Mouse (Mus musculus): ENCODE results near the gene Lpcat1. TPM values are rescaled to one million over a fixed set of nuclear protein-coding genes. Genes with fewer than 3 reads are reported as not detected.

Gene Lpcat1
- polyA plus RNA-seq, 1 experiment from 2014 or later: 66.6 TPM

DNA sequence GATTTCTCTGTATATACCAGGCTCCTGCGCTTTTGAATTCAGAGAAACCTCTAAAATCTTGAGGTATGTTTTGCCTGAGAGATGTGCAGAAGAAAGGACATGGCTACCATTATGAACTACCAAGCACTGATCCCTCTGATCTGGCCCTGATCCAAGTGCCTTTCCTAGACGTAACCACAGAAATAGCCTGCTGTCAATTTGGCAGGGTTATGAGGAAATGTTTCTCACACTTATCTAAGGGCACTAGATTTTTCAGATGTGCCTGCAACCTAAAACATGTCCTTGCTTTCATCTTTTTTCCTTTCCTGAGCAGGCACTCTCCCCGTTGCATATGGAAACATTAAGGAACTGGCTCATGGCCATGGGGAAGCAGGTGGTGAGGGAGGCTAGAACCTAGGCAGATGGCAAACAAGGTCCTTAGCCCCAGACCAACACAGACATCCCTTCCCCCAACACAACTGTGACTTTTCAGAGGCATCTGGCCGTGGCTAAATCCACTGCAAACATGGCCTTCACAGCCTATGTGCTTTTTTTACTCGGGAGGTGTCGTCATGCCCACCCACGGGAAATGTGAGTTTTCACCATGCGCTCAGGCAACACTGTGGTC is 23.7 kb downstream of the Lpcat1 start:
- Histone ChIP-seq H3K9me3 (replicated peaks) (0 out of 2 replicates have a peak, but pooled peaks cover 11% of the 10 kb centered on the region), H3K36me3 (peaks cover 95% of the 10 kb centered on the region), H3K27me3 (ENCODE audit: low read depth, poor library complexity, severe bottlenecking) (no peaks in the 10 kb centered on the region), H3K4me1 (no peaks in the 10 kb centered on the region), H3K4me3 (no peak overlapping the region), H3K27ac (replicated peaks) (no peak overlapping the region)
- 94% methylated on average over 8 of the region's 8 CpGs for WGBS
- DNase-seq (ENCODE audit: low spot score): no peak

DNA sequence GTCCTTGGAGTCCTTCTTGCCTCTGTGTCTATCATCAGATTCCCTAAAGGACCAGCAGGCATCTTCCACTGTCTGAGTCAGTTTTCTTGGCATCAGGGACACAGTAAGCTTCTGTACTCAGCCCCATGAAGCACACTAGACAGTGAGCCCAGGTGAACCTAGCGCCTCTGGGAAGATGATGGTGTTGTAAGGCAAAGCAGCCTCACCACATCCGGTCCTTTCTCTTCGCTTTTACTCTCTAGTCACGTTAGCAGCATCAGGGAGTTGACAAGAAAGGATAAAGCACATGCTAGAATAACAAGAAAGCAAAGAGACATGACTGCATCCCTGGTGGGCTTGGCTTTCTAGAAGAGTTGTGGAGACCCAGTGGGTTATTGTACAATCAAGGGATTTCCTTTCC is 26.2 kb downstream of the Lpcat1 start:
- Histone ChIP-seq H3K36me3 (peaks cover 97% of the 10 kb centered on the region), H3K27ac (replicated peaks) (no peak overlapping the region), H3K9me3 (replicated peaks) (no peaks in the 10 kb centered on the region), H3K4me1 (no peaks in the 10 kb centered on the region), H3K27me3 (ENCODE audit: low read depth, poor library complexity, severe bottlenecking) (no peaks in the 10 kb centered on the region), H3K4me3 (no peak overlapping the region)
- no peak for DNase-seq (ENCODE audit: low spot score)
- WGBS: 95% methylated on average over 4 of the region's 4 CpGs

DNA sequence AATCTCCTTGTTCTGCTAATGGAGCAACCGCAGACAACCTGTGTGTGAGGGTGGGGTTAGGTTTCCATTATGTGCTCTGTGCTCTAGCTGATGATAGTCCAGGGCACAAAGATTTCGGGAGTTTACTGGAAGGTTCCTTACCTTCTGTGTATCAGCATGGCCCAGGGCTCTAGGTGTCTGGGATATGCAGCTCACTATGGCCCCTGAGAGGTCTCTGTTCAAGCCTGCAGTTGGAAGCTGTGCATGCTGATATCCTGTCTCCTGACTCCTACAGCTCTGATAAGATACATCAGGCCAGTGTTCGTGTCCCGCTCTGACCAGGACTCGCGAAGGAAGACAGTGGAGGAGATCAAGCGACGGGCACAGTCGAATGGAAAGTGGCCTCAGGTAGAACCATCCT is 27.5 kb downstream of the Lpcat1 start:
- Histone ChIP-seq H3K9me3 (replicated peaks) (no peaks in the 10 kb centered on the region), H3K4me1 (no peaks in the 10 kb centered on the region), H3K4me3 (no peak overlapping the region), H3K27me3 (ENCODE audit: low read depth, poor library complexity, severe bottlenecking) (no peaks in the 10 kb centered on the region), H3K36me3 (peaks cover 98% of the 10 kb centered on the region), H3K27ac (replicated peaks) (no peak overlapping the region)
- 94% methylated on average over 9 of the region's 9 CpGs for WGBS
- DNase-seq (ENCODE audit: low spot score): no peak

DNA sequence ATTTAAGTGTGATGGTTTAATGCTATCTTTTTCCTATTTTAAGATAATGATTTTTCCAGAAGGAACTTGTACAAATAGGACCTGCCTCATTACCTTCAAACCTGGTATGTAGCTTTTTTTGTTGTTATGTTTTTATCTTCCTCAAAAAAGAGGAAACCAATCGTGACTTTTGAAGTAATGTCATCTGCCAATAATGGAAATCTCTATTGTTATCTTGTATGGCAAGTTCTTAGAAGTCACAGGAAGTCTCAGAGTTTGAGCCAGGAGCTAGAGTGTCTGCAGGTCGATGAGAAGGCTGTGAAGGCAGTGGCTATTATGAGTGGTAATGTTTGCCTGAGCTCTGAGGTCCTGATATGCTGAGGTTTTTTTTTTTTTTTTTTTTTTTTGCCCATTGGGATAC is 29.1 kb downstream of the Lpcat1 start:
- Histone ChIP-seq H3K4me1 (no peaks in the 10 kb centered on the region), H3K36me3 (peaks cover 98% of the 10 kb centered on the region), H3K9me3 (replicated peaks) (no peaks in the 10 kb centered on the region), H3K27ac (replicated peaks) (no peak overlapping the region), H3K27me3 (ENCODE audit: low read depth, poor library complexity, severe bottlenecking) (no peaks in the 10 kb centered on the region), H3K4me3 (no peak overlapping the region)
- no peak for DNase-seq (ENCODE audit: low spot score)
- 77% methylated on average over 2 of the region's 2 CpGs for WGBS

DNA sequence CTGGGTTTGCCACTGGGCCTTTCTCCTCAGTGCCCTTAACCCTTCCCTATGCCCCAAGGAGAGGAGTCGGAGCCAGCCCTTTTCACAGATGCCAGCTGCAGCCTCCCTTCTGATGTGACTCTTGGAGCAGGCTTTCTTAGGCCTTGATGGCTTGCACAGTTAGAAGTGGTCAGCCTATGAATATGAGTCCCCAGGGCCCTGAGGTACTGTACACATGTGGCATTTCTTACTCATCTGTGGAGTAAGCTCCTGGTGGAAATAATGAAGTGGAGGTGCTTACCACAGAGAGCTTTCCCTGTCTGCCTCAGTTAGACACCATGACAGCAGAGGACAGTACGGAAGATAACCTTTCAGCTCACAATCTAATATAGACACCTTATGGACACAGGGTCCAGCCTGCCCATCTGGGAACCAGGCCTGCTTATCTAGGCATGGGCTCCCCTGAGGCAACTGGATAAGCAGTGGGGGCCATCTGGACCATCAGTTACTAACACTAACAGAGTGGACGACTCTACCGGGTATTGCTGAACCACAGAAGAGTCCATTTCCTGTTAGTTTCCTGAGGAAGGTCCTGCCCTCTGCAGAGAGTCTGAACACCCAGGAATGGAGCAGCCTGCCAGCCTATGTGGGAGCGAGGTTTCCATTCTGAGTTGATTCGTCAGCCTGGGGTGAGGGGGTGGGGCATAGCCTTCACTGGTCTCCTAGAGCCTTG is 33.1 kb downstream of the Lpcat1 start:
- WGBS: 83% methylated on average over 6 of the region's 6 CpGs
- H3K9me3 ChIP-seq (replicated peaks): no peaks in the 10 kb centered on the region
- DNase-seq (ENCODE audit: low spot score): no peak
- H3K4me3 ChIP-seq: no peak overlapping the region
- 0 out of 2 replicates have a peak overlapping the region, but pooled peaks have one; percentile 0 for H3K27ac ChIP-seq (replicated peaks)
- H3K27me3 ChIP-seq (ENCODE audit: low read depth, poor library complexity, severe bottlenecking): no peaks in the 10 kb centered on the region
- H3K36me3 ChIP-seq: peaks cover 86% of the 10 kb centered on the region
- no peaks in the 10 kb centered on the region for H3K4me1 ChIP-seq

DNA sequence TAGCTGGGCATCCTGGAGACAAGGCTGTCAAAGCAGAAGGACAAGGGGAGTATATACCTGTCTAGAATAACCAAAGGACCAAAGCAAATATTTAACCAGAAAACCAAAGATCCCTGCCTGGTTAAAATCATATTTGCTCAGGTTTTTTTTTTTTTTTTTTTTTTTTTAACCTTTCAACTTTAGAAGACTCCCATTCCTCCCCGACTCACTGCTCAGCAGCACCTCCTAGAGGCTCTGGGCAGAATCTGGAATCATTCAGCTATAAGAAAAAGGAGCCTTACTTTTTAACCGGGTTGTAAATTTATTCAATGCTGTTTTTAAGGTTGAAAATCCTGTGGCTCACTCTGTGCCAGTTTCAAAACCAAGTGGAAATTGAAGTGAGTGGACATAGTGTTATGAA is 35.7 kb downstream of the Lpcat1 start:
- H3K4me1 ChIP-seq: no peaks in the 10 kb centered on the region
- H3K9me3 ChIP-seq (replicated peaks): no peaks in the 10 kb centered on the region
- H3K36me3 ChIP-seq: peaks cover 85% of the 10 kb centered on the region
- H3K27ac ChIP-seq (replicated peaks): no peak overlapping the region
- WGBS: 67% methylated on average over 2 of the region's 2 CpGs
- H3K27me3 ChIP-seq (ENCODE audit: low read depth, poor library complexity, severe bottlenecking): no peaks in the 10 kb centered on the region
- DNase-seq (ENCODE audit: low spot score): no peak
- H3K4me3 ChIP-seq: no peak overlapping the region

DNA sequence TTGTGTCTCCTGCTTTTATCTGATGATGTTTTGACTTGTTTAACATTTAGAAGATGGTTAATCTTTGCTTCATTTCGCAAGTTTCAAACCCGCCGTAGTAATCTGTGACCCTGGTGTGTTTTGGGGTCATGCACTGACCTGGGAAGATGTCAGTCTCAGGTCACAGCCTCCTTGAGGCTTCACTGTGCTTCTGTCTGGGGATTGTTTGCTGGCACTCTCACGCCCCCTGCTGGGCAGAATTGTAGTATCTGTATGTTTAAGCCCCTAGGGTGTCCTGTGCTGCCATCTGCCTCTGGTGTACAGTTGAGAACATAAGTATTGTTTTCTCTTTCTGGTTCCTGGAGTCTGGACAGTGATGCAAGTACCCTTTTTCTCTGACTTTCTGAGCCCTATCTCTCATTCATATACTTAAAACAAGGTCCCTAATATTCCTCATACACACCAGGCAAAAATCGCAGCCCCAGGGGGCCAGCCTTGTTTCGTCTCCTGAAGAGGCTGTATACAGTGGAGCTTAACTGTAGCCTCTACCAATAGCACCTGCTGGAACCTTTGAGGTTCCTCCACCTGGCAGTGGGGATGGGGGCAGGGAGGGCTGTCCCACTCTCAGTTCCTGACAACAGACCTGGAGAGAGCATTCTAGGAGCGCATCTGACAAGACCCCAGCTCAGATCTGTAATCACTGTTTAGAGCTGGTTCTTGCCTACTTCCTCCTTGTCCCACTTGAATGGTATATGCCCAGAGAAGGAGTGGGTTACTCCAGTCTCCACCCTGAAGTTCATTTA is 38.9 kb downstream of the Lpcat1 start:
- 68% methylated on average over 7 of the region's 7 CpGs for WGBS
- Histone ChIP-seq H3K27ac (replicated peaks) (no peak overlapping the region), H3K4me1 (no peaks in the 10 kb centered on the region), H3K36me3 (peaks cover 83% of the 10 kb centered on the region), H3K9me3 (replicated peaks) (no peaks in the 10 kb centered on the region), H3K4me3 (no peak overlapping the region), H3K27me3 (ENCODE audit: low read depth, poor library complexity, severe bottlenecking) (no peaks in the 10 kb centered on the region)
- peak; percentile 69 for DNase-seq (ENCODE audit: low spot score)

DNA sequence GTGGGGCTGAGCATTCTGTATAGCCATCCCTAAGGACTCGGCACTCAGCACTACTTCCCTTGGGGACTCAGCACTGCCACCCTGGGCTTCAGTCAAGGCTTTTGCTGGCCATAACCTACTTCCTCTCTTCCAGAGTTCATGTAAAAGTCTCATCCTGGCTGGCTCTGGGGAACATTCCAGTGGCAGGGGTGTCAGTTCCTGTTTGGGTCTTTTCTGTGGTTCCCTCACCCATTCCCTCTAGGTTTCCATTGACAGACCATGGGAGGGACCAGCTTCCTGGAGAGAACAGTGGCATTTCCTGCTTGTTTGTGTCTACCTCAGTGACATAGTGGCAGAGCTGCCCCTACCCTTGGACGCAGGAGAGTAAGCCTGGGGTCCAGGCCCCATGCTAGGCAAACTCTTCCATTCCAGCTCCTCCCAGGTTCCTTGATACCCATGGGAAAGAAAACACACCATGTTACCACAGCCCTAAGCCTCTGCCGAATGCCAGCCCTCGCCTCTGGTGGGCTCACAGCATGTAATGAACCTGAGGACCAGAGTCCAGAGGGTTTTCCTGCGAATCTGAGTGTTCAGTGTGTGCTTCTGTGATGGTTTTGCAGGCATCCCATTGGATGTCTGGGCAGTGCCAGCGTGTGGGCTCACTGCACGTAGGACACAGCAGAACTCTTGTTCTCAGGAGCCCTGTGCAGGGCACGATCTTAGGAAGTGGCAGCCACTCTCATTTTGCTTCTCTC is 42.0 kb downstream of the Lpcat1 start:
- Histone ChIP-seq H3K4me3 (no peak overlapping the region), H3K27me3 (ENCODE audit: low read depth, poor library complexity, severe bottlenecking) (no peaks in the 10 kb centered on the region), H3K27ac (replicated peaks) (no peak overlapping the region), H3K4me1 (no peaks in the 10 kb centered on the region), H3K36me3 (peaks cover 92% of the 10 kb centered on the region), H3K9me3 (replicated peaks) (no peaks in the 10 kb centered on the region)
- DNase-seq (ENCODE audit: low spot score): no peak
- WGBS: 88% methylated on average over 8 of the region's 8 CpGs

DNA sequence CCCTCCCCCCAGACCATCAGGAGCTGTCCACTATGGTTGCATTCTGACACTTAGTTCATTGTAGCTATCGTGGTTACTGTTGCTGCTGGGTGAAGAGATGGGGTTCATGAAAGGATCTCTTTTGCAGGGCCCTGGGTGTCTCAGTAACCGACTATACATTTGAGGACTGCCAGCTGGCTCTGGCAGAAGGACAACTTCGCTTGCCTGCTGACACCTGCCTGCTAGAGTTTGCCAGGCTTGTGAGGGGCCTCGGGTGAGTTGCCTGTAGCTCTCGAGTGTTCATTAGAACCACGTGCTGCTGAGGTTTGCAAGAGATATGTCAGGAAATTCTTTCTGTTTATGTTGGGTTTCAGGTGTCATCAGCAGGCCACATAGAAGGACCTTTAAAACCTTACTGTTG is 42.9 kb downstream of the Lpcat1 start:
- H3K4me1 ChIP-seq: peaks cover 6% of the 10 kb centered on the region
- H3K36me3 ChIP-seq: peaks cover 94% of the 10 kb centered on the region
- no peak overlapping the region for H3K27ac ChIP-seq (replicated peaks)
- DNase-seq (ENCODE audit: low spot score): no peak
- H3K27me3 ChIP-seq (ENCODE audit: low read depth, poor library complexity, severe bottlenecking): no peaks in the 10 kb centered on the region
- 91% methylated on average over 6 of the region's 6 CpGs for WGBS
- H3K9me3 ChIP-seq (replicated peaks): no peaks in the 10 kb centered on the region
- no peak overlapping the region for H3K4me3 ChIP-seq

DNA sequence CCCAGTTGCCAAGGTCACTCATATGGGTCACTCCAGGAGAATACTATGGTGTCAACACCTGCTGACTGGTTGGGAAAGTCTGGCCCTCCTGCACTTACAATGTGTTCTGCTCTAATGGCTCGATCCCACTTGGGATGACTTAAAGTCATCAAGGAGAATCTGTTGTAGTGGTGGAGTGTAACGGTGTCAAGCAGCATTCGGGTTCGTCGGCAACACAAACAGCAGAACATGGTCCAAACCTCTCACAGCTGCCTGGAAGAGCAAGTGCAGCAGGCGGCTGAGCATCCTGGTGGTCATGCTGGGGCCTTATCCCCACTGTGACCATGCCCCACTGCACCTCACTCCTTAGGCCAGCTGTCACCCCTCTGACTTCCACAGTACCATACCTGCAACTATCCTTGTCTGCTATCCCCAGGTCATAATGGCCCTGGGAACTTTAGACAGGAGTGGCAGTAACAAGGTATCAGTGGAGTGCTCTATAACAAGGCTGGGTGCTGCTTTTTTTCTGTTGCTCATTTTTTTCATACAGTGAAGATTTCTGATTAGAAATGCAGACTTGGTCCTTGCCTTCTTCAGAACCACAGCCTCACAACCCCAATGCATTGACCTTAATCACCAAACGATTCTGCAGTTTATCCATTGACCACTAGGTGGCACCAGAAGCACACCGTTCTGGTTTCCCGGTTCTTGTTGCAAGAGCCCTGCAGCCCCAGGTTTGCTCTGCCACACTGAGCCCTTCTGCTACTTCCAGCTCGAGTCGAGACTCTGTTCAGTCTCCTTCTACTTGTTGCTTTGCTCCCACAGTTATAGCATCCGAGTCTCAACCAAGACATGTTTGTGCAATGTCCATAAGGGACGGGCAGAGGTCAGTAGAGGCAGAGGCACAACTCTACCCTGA is 46.0 kb downstream of the Lpcat1 start:
- peak; percentile 78 for DNase-seq (ENCODE audit: low spot score)
- WGBS: 62% methylated on average over 13 of the region's 13 CpGs
- no peak overlapping the region for H3K27ac ChIP-seq (replicated peaks)
- H3K27me3 ChIP-seq (ENCODE audit: low read depth, poor library complexity, severe bottlenecking): no peaks in the 10 kb centered on the region
- peaks cover 13% of the 10 kb centered on the region for H3K4me1 ChIP-seq
- no peak overlapping the region for H3K4me3 ChIP-seq
- H3K36me3 ChIP-seq: peaks cover 89% of the 10 kb centered on the region
- no peaks in the 10 kb centered on the region for H3K9me3 ChIP-seq (replicated peaks)

DNA sequence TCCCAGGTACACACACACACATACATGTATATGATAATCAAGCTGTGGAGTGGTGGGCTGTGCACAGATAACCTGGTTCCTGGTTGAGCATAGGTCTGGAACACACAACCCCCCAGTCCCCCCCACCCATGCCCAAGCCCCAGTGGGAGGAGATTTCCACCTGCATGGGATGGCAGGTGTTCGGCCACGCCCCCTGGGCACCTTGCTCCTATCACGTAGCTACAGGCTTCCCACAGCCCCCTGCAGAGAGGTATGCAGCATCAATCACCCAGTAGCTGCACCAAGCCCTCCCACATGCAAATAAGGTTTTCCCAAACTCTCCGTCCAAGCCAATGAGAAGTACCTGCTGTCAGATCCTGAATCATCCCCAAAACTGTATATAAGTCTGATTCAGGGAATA is 49.9 kb downstream of the Lpcat1 start:
- H3K27me3 ChIP-seq (ENCODE audit: low read depth, poor library complexity, severe bottlenecking): no peaks in the 10 kb centered on the region
- peaks cover 52% of the 10 kb centered on the region for H3K36me3 ChIP-seq
- no peak for DNase-seq (ENCODE audit: low spot score)
- H3K27ac ChIP-seq (replicated peaks): no peak overlapping the region
- WGBS: 80% methylated on average over 4 of the region's 4 CpGs
- H3K4me3 ChIP-seq: no peak overlapping the region
- H3K4me1 ChIP-seq: peaks cover 13% of the 10 kb centered on the region
- no peaks in the 10 kb centered on the region for H3K9me3 ChIP-seq (replicated peaks)

DNA sequence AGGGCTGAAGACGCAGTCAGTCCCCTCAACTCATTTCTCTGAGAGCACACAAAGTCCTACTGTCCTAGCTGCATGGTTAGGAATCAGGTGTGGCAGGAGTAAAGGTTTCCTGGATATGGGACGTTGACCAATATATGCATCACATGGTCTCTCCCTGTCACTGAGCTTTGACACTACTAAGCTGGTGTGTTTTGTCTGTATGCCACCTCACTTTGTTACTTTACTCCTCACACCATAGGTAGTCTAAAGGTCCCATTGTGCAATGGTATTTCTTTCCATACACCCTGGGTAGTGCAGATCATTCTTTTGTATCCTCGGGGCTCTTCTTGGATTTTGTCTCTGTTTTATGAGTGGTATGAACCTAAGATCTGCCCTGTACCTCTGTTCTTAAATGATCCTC is 66.7 kb downstream of the Lpcat1 start:
- Histone ChIP-seq H3K9me3 (replicated peaks) (no peaks in the 10 kb centered on the region), H3K36me3 (no peaks in the 10 kb centered on the region), H3K27ac (replicated peaks) (no peak overlapping the region), H3K4me3 (no peak overlapping the region), H3K27me3 (ENCODE audit: low read depth, poor library complexity, severe bottlenecking) (peaks cover 53% of the 10 kb centered on the region), H3K4me1 (peaks cover 12% of the 10 kb centered on the region)
- no peak for DNase-seq (ENCODE audit: low spot score)
- WGBS: 77% methylated on average over 3 of the region's 3 CpGs

Data from midbrain, embryonic 10.5 days (tissue).